Mouse (Mus musculus) hindbrain, embryonic 16.5 days (tissue): ENCODE results near the gene Ddx58. TPM values are rescaled to one million over a fixed set of nuclear protein-coding genes. Genes with fewer than 3 reads are reported as not detected.

Experiments
- ATAC-seq: fragments of 200-750 bp; cut with Nextera tagmentation; 2 replicates; pipeline ENCODE4 v1.8.0; 2017; ENCODE audit warnings: moderate TSS enrichment, moderate library complexity
- H3K27ac ChIP-seq: fragments of 300-500 bp; sonication (generic); 2 replicates; pipeline ENCODE4 v1.5.1; 2014; ENCODE audit warnings: low read depth, mild to moderate bottlenecking, control low read depth, low read length, moderate library complexity
- H3K27me3 ChIP-seq: fragments of 300-500 bp; sonication (generic); replicated peaks from 2 replicates; pipeline ENCODE4 v1.6.1; 2014; ENCODE audit warnings: low read length; ENCODE audit not compliant: control insufficient read depth, insufficient read depth
- H3K36me3 ChIP-seq: fragments of 300-500 bp; sonication (generic); 2 replicates; pipeline ENCODE4 v1.6.1; 2014; ENCODE audit warnings: mild to moderate bottlenecking, low read length, moderate library complexity, mixed read lengths; ENCODE audit not compliant: control insufficient read depth, insufficient read depth
- H3K4me1 ChIP-seq: fragments of 300-500 bp; sonication (generic); 2 replicates; pipeline ENCODE4 v1.6.1; 2014; ENCODE audit warnings: low read depth, low read length; ENCODE audit not compliant: control insufficient read depth, insufficient read depth
- H3K4me2 ChIP-seq: fragments of 300-500 bp; sonication (generic); 2 replicates; pipeline ENCODE4 v1.6.1; 2014; ENCODE audit warnings: mild to moderate bottlenecking, low read length, control low read depth, moderate library complexity
- H3K4me3 ChIP-seq: fragments of 300-500 bp; sonication (generic); 2 replicates; pipeline ENCODE4 v1.5.1; 2014; ENCODE audit warnings: mild to moderate bottlenecking, low read length, control low read depth, moderate library complexity
- H3K9ac ChIP-seq: fragments of 300-500 bp; sonication (generic); 2 replicates; pipeline ENCODE4 v1.6.1; 2014; ENCODE audit warnings: low read depth, mild to moderate bottlenecking, control low read depth, low read length, moderate library complexity
- H3K9me3 ChIP-seq: fragments of 300-500 bp; sonication (generic); 2 replicates; pipeline ENCODE4 v1.6.1; 2014; ENCODE audit warnings: mild to moderate bottlenecking, low read length, moderate library complexity; ENCODE audit not compliant: control insufficient read depth
- WGBS: fragments of 180-500 bp; shearing (Covaris S2); extraction: QIAGEN DNeasy Blood & Tissue Kit; methylation state at CpG from one replicate; pipeline ENCODE4 v1.1.7; 2014; 5-methylcytosine and 5-hydroxymethylcytosine counted together
- polyA plus RNA-seq: library from polyadenylated mRNA; unstranded; fragments of >200 nt; fragmentation: Nextera tagmentation; extraction: Ambion mirVana; gene quantifications from 2 replicates; pipeline ENCODE4 v1.2.1, GENCODE M21; 2015

The Ddx58 gene
- polyA plus RNA-seq, 1 experiment from 2014 or later = 3.3 TPM

- Histone ChIP-seq H3K4me2 (no peak overlapping the region), H3K9me3 (no peaks in the 10 kb centered on the region), H3K27ac (no peak overlapping the region), H3K36me3 (peaks cover 28% of the 10 kb centered on the region), H3K4me1 (no peaks in the 10 kb centered on the region), H3K27me3 (no peaks in the 10 kb centered on the region), H3K9ac (no peak overlapping the region), H3K4me3 (no peak overlapping the region)
- 90% methylated on average over 17 of the region's 17 CpGs for WGBS
- ATAC-seq = no peak
Observed at GRCm38 (mm10) chr4:40178584-40178983, 61.0 kb downstream of the Ddx58 start.

DNA sequence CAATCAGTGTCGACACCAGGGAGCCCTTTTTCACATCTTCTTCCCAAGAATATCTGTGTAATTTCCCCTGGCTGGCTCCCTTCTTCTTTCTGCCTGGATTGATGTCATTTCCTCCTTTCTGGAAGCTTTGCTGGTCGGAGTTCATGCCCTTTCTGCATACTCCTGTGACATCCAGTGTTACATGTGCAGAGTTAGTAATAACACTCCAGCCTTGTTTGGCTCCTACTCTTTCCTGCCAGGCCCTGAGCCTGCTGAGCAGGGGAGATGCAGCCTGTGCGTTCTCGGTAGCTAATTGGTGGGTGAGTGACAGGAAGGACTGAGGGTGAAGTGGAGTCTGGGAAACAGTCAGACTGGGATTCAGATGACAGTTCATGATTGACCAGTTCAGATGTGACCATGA lies 65.3 kb downstream of the Ddx58 start:
- Histone ChIP-seq H3K4me1 (no peaks in the 10 kb centered on the region), H3K27ac (no peak overlapping the region), H3K27me3 (no peaks in the 10 kb centered on the region), H3K36me3 (peaks cover 17% of the 10 kb centered on the region), H3K9me3 (no peaks in the 10 kb centered on the region), H3K4me2 (no peak overlapping the region), H3K9ac (no peak overlapping the region), H3K4me3 (no peak overlapping the region)
- WGBS = 65% methylated on average over 4 of the region's 4 CpGs
- no peak for ATAC-seq

DNA sequence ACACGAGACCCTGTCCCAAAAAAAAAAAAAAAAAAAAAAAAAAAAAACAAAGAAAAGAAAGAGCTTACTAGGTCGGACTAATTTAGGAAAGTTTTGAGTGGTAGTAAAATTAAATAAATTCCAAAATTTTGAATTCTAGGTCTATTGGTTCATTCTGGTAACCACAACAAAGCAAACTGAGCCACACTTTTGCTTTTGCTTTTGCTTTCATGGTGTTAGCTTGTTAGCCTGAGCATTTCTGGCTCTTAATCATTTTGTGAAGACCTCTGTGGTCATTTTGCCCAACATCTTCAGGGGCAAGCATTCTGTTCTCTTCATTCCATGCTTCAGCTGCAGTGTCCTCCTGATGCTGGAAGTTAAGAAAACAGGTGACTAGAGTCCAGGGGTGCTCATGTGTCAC lies 67.3 kb downstream of the Ddx58 start:
- Histone ChIP-seq H3K4me3 (no peak overlapping the region), H3K36me3 (peaks cover 17% of the 10 kb centered on the region), H3K9ac (no peak overlapping the region), H3K4me1 (no peaks in the 10 kb centered on the region), H3K27ac (no peak overlapping the region), H3K9me3 (no peaks in the 10 kb centered on the region), H3K4me2 (no peak overlapping the region), H3K27me3 (no peaks in the 10 kb centered on the region)
- 85% methylated on average over 2 of the region's 2 CpGs for WGBS
- no peak for ATAC-seq

DNA sequence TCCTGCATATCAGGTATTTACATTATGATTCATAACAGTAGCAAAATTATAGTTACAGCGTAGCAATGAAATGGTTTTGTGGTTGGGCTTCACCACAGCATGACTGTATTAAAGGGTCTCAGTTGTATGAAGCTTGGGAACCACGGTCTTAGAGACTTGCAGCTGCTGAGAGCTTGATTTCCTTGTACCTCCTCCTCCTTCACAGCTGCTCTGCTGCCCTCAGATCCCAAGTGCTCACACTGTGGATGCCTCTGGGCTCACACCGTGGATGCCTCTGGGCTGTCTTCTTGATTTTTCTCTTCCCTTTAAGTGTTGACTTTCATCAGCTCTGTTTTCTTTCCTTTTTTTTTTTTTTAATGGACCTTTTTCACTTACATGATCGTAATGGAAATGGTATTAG lies 68.2 kb downstream of the Ddx58 start:
- Histone ChIP-seq H3K9me3 (no peaks in the 10 kb centered on the region), H3K9ac (no peak overlapping the region), H3K36me3 (peaks cover 21% of the 10 kb centered on the region), H3K27me3 (no peaks in the 10 kb centered on the region), H3K4me1 (no peaks in the 10 kb centered on the region), H3K4me3 (no peak overlapping the region), H3K4me2 (no peak overlapping the region), H3K27ac (no peak overlapping the region)
- WGBS = 92% methylated on average over 4 of the region's 4 CpGs
- no peak for ATAC-seq

DNA sequence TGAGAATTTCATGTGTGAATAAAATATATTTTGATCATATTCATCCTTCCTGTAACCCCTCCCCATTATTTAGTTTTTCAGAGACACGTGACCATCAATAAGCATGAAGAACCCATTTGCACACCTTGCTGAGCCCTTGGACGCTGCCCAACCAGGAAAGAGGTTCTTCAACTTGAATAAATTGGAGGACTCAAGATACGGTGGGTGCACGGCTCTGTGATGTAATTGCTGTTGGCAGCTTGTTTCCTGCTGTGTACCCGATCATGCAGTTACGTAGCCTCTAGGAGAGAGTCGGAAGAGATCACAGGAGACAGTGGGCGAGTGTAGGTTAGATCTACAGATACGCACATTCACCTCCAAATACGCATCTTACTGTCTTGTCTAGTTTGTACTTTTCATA lies 76.0 kb downstream of the Ddx58 start:
- WGBS = 70% methylated on average over 10 of the region's 10 CpGs
- no peak for ATAC-seq
- H3K27me3 ChIP-seq = no peaks in the 10 kb centered on the region
- no peak overlapping the region for H3K4me2 ChIP-seq
- no peaks in the 10 kb centered on the region for H3K4me1 ChIP-seq
- no peak overlapping the region for H3K4me3 ChIP-seq
- H3K9me3 ChIP-seq = no peaks in the 10 kb centered on the region
- no peak overlapping the region for H3K27ac ChIP-seq
- no peak overlapping the region for H3K9ac ChIP-seq
- peaks cover 11% of the 10 kb centered on the region for H3K36me3 ChIP-seq

DNA sequence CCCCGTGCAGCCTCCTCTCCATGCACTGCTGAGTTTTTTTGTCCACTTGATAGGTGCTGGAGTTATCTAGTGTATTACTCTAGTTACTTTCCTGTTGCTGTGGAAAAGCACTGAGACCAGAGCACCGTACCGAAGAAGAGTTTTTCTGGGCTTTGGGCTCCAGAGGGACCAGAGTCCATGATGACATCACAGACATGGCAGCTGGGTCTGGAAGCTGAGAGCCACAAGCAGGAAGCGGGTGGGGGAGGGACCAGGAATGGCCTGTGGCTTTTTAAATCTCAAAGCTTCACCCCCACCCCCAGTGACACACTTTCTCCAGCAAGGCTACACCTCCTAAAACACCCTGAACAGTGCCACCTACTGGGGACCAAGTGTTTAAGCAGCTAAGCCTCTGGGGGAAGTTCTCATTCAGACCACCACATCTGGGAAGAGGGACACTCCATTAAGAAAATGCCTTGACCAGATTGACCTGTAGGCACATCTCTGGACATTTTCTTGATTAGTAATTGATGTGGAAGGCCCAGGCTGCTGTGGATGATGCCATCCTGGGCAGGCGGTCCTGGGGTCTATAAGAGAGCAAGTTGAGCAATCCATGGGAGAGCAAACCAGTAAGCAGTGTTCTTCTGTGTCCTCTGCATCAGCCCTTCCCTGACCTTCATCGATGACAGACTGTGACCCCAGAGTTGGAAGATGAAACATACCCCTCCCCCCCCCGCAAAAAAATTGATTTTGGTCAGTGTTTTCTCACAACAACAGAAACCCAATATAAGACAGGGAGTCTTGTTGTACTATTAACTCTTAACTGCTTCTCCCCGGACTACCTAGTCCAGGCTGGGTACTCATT lies 78.8 kb downstream of the Ddx58 start:
- no peak overlapping the region for H3K27ac ChIP-seq
- over 99% methylated on average over 8 of the region's 8 CpGs for WGBS
- no peak for ATAC-seq
- H3K36me3 ChIP-seq = no peaks in the 10 kb centered on the region; the same call in 1 of the 2 replicates
- H3K4me2 ChIP-seq = no peak overlapping the region
- no peaks in the 10 kb centered on the region for H3K27me3 ChIP-seq
- H3K4me3 ChIP-seq = no peak overlapping the region
- H3K4me1 ChIP-seq = no peaks in the 10 kb centered on the region
- no peaks in the 10 kb centered on the region for H3K9me3 ChIP-seq
- H3K9ac ChIP-seq = no peak overlapping the region

DNA sequence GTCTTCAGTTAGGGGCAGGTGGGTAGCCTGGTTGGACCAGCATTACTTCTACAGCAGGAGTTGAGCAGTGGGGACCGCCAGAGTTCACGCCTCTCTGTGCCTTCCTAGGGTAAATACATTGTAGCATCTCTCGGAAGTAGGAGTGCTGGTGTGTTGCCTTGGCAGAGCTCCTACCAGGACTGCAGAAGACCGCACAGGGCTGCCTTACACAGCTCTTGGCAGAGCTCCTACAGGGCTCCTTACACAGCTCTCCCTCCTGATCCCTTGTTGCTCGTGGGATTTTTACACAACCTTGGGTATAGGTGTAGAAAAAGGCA lies 81.4 kb downstream of the Ddx58 start:
- Histone ChIP-seq H3K27me3 (no peaks in the 10 kb centered on the region), H3K4me3 (no peak overlapping the region), H3K9ac (no peak overlapping the region), H3K9me3 (no peaks in the 10 kb centered on the region), H3K36me3 (no peaks in the 10 kb centered on the region; the same call in 1 of the 2 replicates), H3K4me2 (no peak overlapping the region), H3K27ac (no peak overlapping the region), H3K4me1 (no peaks in the 10 kb centered on the region)
- 77% methylated on average over 5 of the region's 5 CpGs for WGBS
- ATAC-seq = no peak

DNA sequence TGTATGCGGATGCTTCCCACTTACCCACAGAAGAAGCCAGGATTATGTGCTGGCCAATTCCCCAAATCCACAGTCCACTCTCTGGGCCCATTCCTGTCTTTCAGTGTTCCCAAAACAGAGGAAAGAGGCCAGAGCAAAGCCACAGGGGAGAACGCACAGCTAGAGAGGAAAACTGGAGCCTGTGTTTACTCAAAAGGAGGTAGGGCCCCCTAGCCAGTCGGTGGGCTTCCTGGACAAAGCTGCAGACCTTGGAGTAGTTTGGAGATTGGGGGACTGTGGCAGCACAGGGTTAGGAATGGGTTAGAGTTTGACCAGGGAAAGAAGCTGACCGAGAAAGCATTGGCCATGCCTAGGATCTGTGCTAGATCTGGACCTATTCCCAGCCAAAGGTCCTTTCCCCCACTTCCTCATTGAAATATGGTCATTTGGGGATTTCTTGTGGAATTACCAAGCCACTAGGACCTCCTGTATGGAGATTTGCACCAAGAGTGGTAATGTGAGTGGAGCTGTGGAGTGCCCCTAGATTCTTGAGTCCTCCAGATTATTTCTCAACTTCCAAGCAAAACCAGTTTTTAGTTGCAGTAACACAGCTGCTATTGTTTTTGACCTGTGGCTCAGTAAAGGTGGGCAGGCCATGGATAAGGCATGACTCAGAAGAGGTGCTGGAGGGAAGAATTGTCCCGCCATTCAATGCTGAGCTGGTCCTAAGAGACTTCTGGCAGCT lies 82.0 kb downstream of the Ddx58 start:
- no peak overlapping the region for H3K4me3 ChIP-seq
- no peaks in the 10 kb centered on the region for H3K4me1 ChIP-seq
- H3K9ac ChIP-seq = no peak overlapping the region
- no peaks in the 10 kb centered on the region for H3K9me3 ChIP-seq
- 89% methylated on average over 5 of the region's 5 CpGs for WGBS
- H3K4me2 ChIP-seq = no peak overlapping the region
- no peak for ATAC-seq
- no peaks in the 10 kb centered on the region; the same call in 1 of the 2 replicates for H3K36me3 ChIP-seq
- H3K27ac ChIP-seq = no peak overlapping the region
- H3K27me3 ChIP-seq = no peaks in the 10 kb centered on the region

- H3K36me3 ChIP-seq = no peaks in the 10 kb centered on the region; the same call in 1 of the 2 replicates
- H3K4me2 ChIP-seq = no peak overlapping the region
- WGBS = 89% methylated on average over 18 of the region's 18 CpGs
- H3K27ac ChIP-seq = no peak overlapping the region
- H3K9me3 ChIP-seq = no peaks in the 10 kb centered on the region
- H3K4me1 ChIP-seq = no peaks in the 10 kb centered on the region
- no peak for ATAC-seq
- no peak overlapping the region for H3K4me3 ChIP-seq
- H3K9ac ChIP-seq = no peak overlapping the region
- no peaks in the 10 kb centered on the region for H3K27me3 ChIP-seq
Observed at GRCm38 (mm10) chr4:40156582-40157499, 82.8 kb downstream of the Ddx58 start.
